Mouse (Mus musculus) liver, postnatal 0 days (tissue): ENCODE measurements around the gene Wdsub1. TPM values are rescaled to one million over a fixed set of nuclear protein-coding genes. Genes with fewer than 3 reads are reported as not detected.

ENCODE experiments used
- ATAC-seq: fragments of 200-750 bp; cut with Nextera tagmentation; 2 replicates; pipeline ENCODE4 v1.8.0; 2017; ENCODE audit warnings: mild to moderate bottlenecking, moderate library complexity
- DNase-seq: peaks from one replicate; pipeline ENCODE4 v3.0.0-alpha.2; 2016
- H3K27ac ChIP-seq: fragments of 300-500 bp; sonication (generic); 2 replicates; pipeline ENCODE4 v1.5.1; 2014; ENCODE audit warnings: antibody characterized with exemption, moderate library complexity, mild to moderate bottlenecking, low read depth
- H3K27me3 ChIP-seq: fragments of 300-500 bp; sonication (generic); 2 replicates; pipeline ENCODE4 v1.6.1; 2014; ENCODE audit warnings: low read length, control low read depth, mixed read lengths; ENCODE audit not compliant: insufficient read depth
- H3K36me3 ChIP-seq: fragments of 300-500 bp; sonication (generic); replicated peaks from 2 replicates; pipeline ENCODE4 v1.6.1; 2014; ENCODE audit warnings: mild to moderate bottlenecking, control low read depth, low read length, moderate library complexity, mixed read lengths; ENCODE audit not compliant: insufficient read depth
- H3K4me1 ChIP-seq: fragments of 300-500 bp; sonication (generic); 2 replicates; pipeline ENCODE4 v1.6.1; 2014; ENCODE audit warnings: antibody characterized with exemption, mild to moderate bottlenecking, control low read depth; ENCODE audit not compliant: insufficient read depth
- H3K4me2 ChIP-seq: fragments of 300-500 bp; sonication (generic); 2 replicates; pipeline ENCODE4 v1.6.1; 2014; ENCODE audit warnings: low read depth, mild to moderate bottlenecking, low read length, moderate library complexity, mixed read lengths
- H3K4me3 ChIP-seq: fragments of 300-500 bp; sonication (generic); 2 replicates; pipeline ENCODE4 v1.5.1; 2014; ENCODE audit warnings: low read depth, low read length
- H3K9ac ChIP-seq: fragments of 300-500 bp; sonication (generic); replicated peaks from 2 replicates; pipeline ENCODE4 v1.6.1; 2014; ENCODE audit warnings: mild to moderate bottlenecking, moderate library complexity
- H3K9me3 ChIP-seq: fragments of 300-500 bp; sonication (generic); 2 replicates; pipeline ENCODE4 v1.6.1; 2016; ENCODE audit warnings: mild to moderate bottlenecking, control low read depth, low read length, mixed read lengths
- CTCF ChIP-seq: sonication (generic); IDR thresholded peaks from 2 replicates; pipeline ENCODE4 v1.5.1; 2016; ENCODE audit warnings: antibody characterized with exemption, low read depth
- EP300 ChIP-seq: IDR thresholded peaks from 2 replicates; pipeline ENCODE4 v1.6.1; 2016; ENCODE audit warnings: antibody characterized with exemption, low read depth, mild to moderate bottlenecking
- WGBS: fragments of 180-500 bp; shearing (Covaris S2); extraction: QIAGEN DNeasy Blood & Tissue Kit; methylation state at CpG from one replicate; pipeline ENCODE4 v1.1.7; 2014; ENCODE audit not compliant: insufficient replicate concordance; 5-methylcytosine and 5-hydroxymethylcytosine counted together
- polyA plus RNA-seq: library from polyadenylated mRNA; unstranded; fragments of >200 nt; fragmentation: Nextera tagmentation; extraction: Ambion mirVana; gene quantifications from 2 replicates; pipeline ENCODE4 v1.2.1, GENCODE M21; 2015

Wdsub1 gene
- polyA plus RNA-seq, 1 experiment from 2014 or later = 8.3 TPM

DNA sequence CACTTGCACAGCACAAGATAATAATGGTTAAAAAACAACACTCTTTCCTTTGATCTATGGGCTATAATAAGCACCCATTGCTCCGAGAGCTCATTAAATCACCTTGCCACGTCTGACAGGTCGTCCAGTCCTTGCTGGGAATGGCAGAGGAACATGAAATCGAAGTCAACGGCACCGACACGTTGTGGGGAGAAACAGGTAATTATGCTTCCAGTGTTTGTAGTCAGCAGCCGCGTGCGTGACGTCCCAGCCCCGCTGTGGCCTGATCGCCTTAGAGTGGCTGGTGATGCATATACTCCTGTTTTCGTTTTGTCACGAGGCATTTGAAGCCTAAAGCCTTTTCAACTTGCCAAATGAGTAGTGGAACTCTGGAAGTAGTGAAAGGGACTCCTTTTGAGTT lies 62.3 kb downstream of the Wdsub1 start:
- peaks cover 12% of the 10 kb centered on the region for H3K36me3 ChIP-seq
- WGBS = 86% methylated on average over 15 of the region's 15 CpGs
- no peaks in the 10 kb centered on the region for H3K4me1 ChIP-seq
- ATAC-seq = no peak
- no peaks in the 10 kb centered on the region for H3K27me3 ChIP-seq
- DNase-seq = no peak
- no peak overlapping the region for H3K9ac ChIP-seq
- H3K27ac ChIP-seq = no peak overlapping the region
- H3K4me3 ChIP-seq = no peak overlapping the region
- H3K9me3 ChIP-seq = no peaks in the 10 kb centered on the region
- H3K4me2 ChIP-seq = no peak overlapping the region
- TF ChIP-seq EP300 = no peak
- TF ChIP-seq CTCF = no peak

DNA sequence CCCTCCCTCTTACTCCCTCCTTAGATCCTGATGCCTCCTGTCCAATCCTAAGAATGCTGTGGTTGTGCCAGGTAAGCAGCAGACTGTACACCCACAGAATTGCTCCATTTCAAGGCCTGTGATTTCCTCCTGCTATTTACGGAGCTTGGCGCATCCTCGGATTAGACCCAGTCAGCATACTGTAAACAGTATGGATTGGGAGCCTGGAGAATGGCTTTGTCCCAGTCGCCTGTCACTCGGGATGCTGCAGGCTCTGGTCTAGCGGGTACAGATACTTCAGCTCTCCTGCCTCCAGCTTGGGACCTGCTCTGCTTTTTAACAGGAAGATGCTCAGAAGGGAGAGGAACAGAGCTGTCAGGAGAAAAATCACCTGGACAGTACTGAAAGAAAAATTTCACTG lies 63.0 kb downstream of the Wdsub1 start:
- Histone ChIP-seq H3K27ac (no peak overlapping the region), H3K4me2 (no peak overlapping the region), H3K36me3 (peaks cover 12% of the 10 kb centered on the region), H3K4me1 (no peaks in the 10 kb centered on the region), H3K9ac (no peak overlapping the region), H3K27me3 (no peaks in the 10 kb centered on the region), H3K4me3 (no peak overlapping the region), H3K9me3 (no peaks in the 10 kb centered on the region)
- ATAC-seq (no peak), DNase-seq (no peak)
- WGBS = 77% methylated on average over 6 of the region's 6 CpGs
- TF ChIP-seq EP300 = no peak

DNA sequence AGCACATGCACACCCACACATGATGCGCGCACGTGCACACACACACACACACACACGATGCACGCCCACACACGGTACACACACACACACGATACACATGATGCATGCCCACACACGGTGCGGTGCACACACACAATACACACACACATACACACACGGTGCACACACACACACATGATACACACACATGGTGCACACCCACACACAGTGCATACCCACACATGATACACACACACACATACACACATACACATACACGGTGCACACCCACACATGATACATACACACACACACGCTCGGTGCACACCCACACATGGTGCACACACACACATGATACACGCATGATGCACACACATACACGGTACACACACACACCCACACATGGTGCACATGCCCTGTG lies 63.7 kb downstream of the Wdsub1 start:
- Histone ChIP-seq H3K27me3 (no peaks in the 10 kb centered on the region), H3K36me3 (peaks cover 12% of the 10 kb centered on the region), H3K4me2 (no peak overlapping the region), H3K9ac (no peak overlapping the region), H3K4me3 (no peak overlapping the region), H3K4me1 (no peaks in the 10 kb centered on the region), H3K9me3 (no peaks in the 10 kb centered on the region), H3K27ac (no peak overlapping the region)
- TF ChIP-seq CTCF (no peak), EP300 (no peak)
- no peak for ATAC-seq
- DNase-seq = no peak
- WGBS = 90% methylated on average over 15 of the region's 15 CpGs

DNA sequence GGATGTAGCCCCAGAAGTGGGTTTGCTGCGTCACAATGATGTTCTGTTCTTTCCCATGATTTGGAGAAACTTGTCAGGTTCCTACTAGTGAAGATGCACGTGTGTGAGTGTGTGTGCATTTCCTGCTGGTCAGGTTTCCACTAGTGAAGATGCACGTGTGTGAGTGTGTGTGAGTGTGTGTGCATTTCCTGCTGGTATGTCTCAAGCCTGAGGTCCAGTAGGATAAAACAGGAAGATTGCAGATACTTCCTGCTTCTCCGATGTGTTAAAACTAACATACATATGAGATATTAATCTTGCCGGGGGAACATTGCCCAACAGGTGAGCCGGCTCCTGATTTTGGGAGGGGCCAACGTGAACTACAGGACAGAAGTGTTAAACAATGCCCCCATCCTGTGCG lies 67.4 kb downstream of the Wdsub1 start:
- Histone ChIP-seq H3K27me3 (no peaks in the 10 kb centered on the region), H3K9ac (no peak overlapping the region), H3K4me3 (no peak overlapping the region), H3K9me3 (no peaks in the 10 kb centered on the region), H3K4me1 (no peaks in the 10 kb centered on the region), H3K4me2 (no peak overlapping the region), H3K27ac (no peak overlapping the region), H3K36me3 (peaks cover 10% of the 10 kb centered on the region)
- WGBS = 63% methylated on average over 8 of the region's 8 CpGs
- DNase-seq (no peak), ATAC-seq (no peak)
- TF ChIP-seq EP300 = no peak
- no peak for TF ChIP-seq CTCF

DNA sequence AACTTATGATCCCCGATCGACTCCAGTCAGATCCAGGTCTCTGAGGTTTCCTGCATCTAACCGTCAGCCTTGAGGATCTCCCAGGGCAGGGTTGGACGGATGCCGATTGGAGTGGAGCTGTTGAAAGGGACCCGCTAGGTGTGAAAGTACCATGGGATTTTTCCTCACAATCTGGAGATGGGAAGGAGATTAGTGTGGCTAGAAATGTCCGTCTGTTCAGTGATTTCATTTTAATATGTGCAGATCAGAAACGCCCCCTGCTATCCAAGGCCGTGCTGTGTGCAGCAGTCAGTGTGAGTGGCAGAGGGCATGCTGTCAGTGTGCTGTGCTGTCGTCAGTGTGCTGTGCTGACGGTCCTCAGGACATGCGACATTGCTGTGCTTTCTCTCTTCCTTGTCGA lies 68.9 kb downstream of the Wdsub1 start:
- peaks cover 5% of the 10 kb centered on the region; the same call in 1 of the 2 replicates for H3K36me3 ChIP-seq
- no peaks in the 10 kb centered on the region for H3K4me1 ChIP-seq
- H3K27ac ChIP-seq = no peak overlapping the region
- TF ChIP-seq EP300 (no peak), CTCF (no peak)
- H3K4me3 ChIP-seq = no peak overlapping the region
- no peaks in the 10 kb centered on the region for H3K27me3 ChIP-seq
- no peak overlapping the region for H3K4me2 ChIP-seq
- 84% methylated on average over 13 of the region's 13 CpGs for WGBS
- H3K9me3 ChIP-seq = no peaks in the 10 kb centered on the region
- no peak for DNase-seq
- no peak for ATAC-seq
- no peak overlapping the region for H3K9ac ChIP-seq

DNA sequence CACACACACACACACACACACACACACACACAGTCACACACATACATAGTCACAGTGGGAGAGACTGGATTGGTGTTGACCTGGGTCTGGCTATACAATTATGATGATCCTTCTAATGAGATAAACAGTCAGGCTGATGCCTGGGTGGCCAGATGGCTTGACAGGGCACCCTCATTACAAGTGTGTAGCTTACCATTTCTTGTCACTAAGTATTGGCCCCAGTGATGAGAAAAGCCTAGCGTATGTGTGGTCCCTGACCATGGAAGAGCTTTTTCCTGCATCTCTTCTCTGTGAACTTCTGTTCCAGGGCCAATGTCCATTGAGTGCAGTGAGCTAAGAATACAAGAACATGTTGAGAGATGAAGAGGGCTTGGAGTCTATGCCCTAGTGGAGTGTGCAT lies 69.8 kb downstream of the Wdsub1 start:
- no peak for TF ChIP-seq EP300
- no peak for TF ChIP-seq CTCF
- Histone ChIP-seq H3K27ac (no peak overlapping the region), H3K4me3 (no peak overlapping the region), H3K4me1 (no peaks in the 10 kb centered on the region), H3K4me2 (no peak overlapping the region), H3K36me3 (peaks cover 8% of the 10 kb centered on the region; the same call in 1 of the 2 replicates), H3K9ac (no peak overlapping the region), H3K9me3 (no peaks in the 10 kb centered on the region), H3K27me3 (no peaks in the 10 kb centered on the region)
- no peak for DNase-seq
- no peak for ATAC-seq
- 77% methylated on average over 1 of the region's 1 CpGs for WGBS

DNA sequence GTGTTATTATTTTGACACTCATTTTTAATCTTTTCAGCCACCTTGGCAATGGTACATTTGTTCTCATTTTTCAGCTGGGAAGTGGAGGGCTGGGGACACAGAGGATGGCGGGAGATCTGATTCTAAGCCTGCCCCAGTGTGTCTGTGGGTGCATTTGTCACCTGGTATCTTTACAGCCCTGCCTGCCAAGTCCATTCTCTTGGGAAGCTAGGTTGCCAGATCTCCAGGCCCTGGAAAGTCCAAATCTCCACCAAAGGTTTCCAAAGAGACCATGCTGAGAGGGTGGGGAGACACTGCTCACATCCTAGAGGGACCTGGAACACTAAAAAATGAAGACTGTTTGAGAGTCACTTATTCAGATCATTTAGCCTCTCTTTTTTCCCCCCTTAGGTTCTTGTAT lies 71.1 kb downstream of the Wdsub1 start:
- Histone ChIP-seq H3K27ac (no peak overlapping the region), H3K9ac (no peak overlapping the region), H3K4me3 (no peak overlapping the region), H3K4me1 (no peaks in the 10 kb centered on the region), H3K36me3 (peaks cover 6% of the 10 kb centered on the region; the same call in 1 of the 2 replicates), H3K9me3 (no peaks in the 10 kb centered on the region), H3K27me3 (no peaks in the 10 kb centered on the region), H3K4me2 (no peak overlapping the region)
- WGBS = 65% methylated on average over 1 of the region's 1 CpGs
- ATAC-seq (no peak), DNase-seq (no peak)
- TF ChIP-seq EP300 (no peak), CTCF (no peak)
